Mouse (Mus musculus) regulatory T cell (primary cell): Measurements from ENCODE around the gene Rab14.

ENCODE experiments used
- in situ Hi-C: fragments of 300-600 bp; cut with MboI, MseI; formaldehyde crosslinking; loops from one replicate; pipeline ENCODE4 v1.15.1; 2025; ENCODE audit warnings: high pct_unique_total_duplicates

The Rab14 gene

GRCm38 (mm10) chr2:35199971-35200897 lies 686 bp downstream of the Rab14 start:
- in situ Hi-C loops, result no loop called here

- in situ Hi-C loops, result no loop called here
Observed at GRCm38 (mm10) chr2:35199541-35199940, 1.4 kb downstream of the Rab14 start.

- in situ Hi-C loops, result no loop called here
Observed at GRCm38 (mm10) chr2:35195626-35196544, 5.0 kb downstream of the Rab14 start.

GRCm38 (mm10) chr2:35193976-35194375 lies 6.9 kb downstream of the Rab14 start:
- in situ Hi-C loops, result no loop called here

- in situ Hi-C loops, result no loop called here
Observed at GRCm38 (mm10) chr2:35188929-35189328, 12.0 kb downstream of the Rab14 start.

GRCm38 (mm10) chr2:35183115-35183673 lies 17.7 kb downstream of the Rab14 start:
- in situ Hi-C loops, result loop anchor here (5.0 kb wide), 1 partner anchor 481 kb away; no protein-coding TSS in a partner anchor

GRCm38 (mm10) chr2:35178153-35178552 lies 22.8 kb downstream of the Rab14 start:
- in situ Hi-C loops, result no loop called here

- in situ Hi-C loops, result no loop called here
Observed at GRCm38 (mm10) chr2:35175281-35176065, 25.4 kb downstream of the Rab14 start.

- in situ Hi-C loops, result no loop called here
Observed at GRCm38 (mm10) chr2:35174100-35174499, 26.8 kb downstream of the Rab14 start.

- in situ Hi-C loops, result no loop called here
Observed at GRCm38 (mm10) chr2:35173666-35174065, 27.3 kb downstream of the Rab14 start.

GRCm38 (mm10) chr2:35172246-35172645 lies 28.7 kb downstream of the Rab14 start:
- in situ Hi-C loops, result no loop called here

- in situ Hi-C loops, result no loop called here
Observed at GRCm38 (mm10) chr2:35171341-35171861, 29.5 kb downstream of the Rab14 start.

GRCm38 (mm10) chr2:35169452-35169851 lies 31.5 kb downstream of the Rab14 start:
- in situ Hi-C loops, result loop anchor here (10.0 kb wide), 1 partner anchor 455 kb away; no protein-coding TSS in a partner anchor

GRCm38 (mm10) chr2:35166816-35167215 lies 34.1 kb downstream of the Rab14 start:
- in situ Hi-C loops, result loop anchor here (10.0 kb wide), 1 partner anchor 452 kb away; no protein-coding TSS in a partner anchor

GRCm38 (mm10) chr2:35165416-35165815 lies 35.5 kb downstream of the Rab14 start:
- in situ Hi-C loops, result loop anchor here (10.0 kb wide), 1 partner anchor 451 kb away; no protein-coding TSS in a partner anchor

- in situ Hi-C loops, result loop anchor here (10.0 kb wide), 1 partner anchor 449 kb away; no protein-coding TSS in a partner anchor
Observed at GRCm38 (mm10) chr2:35163396-35163795, 37.5 kb downstream of the Rab14 start.

GRCm38 (mm10) chr2:35161846-35162488 lies 39.0 kb downstream of the Rab14 start:
- in situ Hi-C loops, result loop anchor here (10.0 kb wide), 1 partner anchor 447 kb away; no protein-coding TSS in a partner anchor

- in situ Hi-C loops, result loop anchor here (10.0 kb wide), 1 partner anchor 445 kb away; no protein-coding TSS in a partner anchor
Observed at GRCm38 (mm10) chr2:35160206-35160605, 40.7 kb downstream of the Rab14 start.

- in situ Hi-C loops, result no loop called here
Observed at GRCm38 (mm10) chr2:35158358-35158757, 42.6 kb downstream of the Rab14 start.

GRCm38 (mm10) chr2:35157836-35158235 lies 43.1 kb downstream of the Rab14 start:
- in situ Hi-C loops, result no loop called here
